Mouse (Mus musculus) left cerebral cortex, adult 2 months (tissue): ENCODE results near the gene Rspo4. TPM values are rescaled to one million over a fixed set of nuclear protein-coding genes. Genes with fewer than 3 reads are reported as not detected.
A peak's percentile ranks its signal among the peaks of the same experiment; 100 is the strongest.

Experiments
- DNase-seq, 2 experiments: peaks; one replicate each; pipeline ENCODE4 v3.0.0; 2021 to 2022; ENCODE audit warnings: low spot score in 2 of 2, mixed read lengths in 1 of 2; ENCODE audit errors: extremely low spot score in 1 of 2
- H3K27ac ChIP-seq: fragments of 200-600 bp; 2 replicates; pipeline ENCODE4 v1.8.1; 2022
- H3K4me3 ChIP-seq: fragments of 200-600 bp; 2 replicates; pipeline ENCODE4 v1.8.1; 2022
- CTCF ChIP-seq: fragments of 200-600 bp; IDR thresholded peaks from 2 replicates; pipeline ENCODE4 v1.8.1; 2022; ENCODE audit warnings: antibody characterized with exemption, mild to moderate bottlenecking, moderate library complexity
- intact Hi-C: fragments of 180-260 bp; cut with DNase I; formaldehyde crosslinking; loops from one replicate; pipeline ENCODE4 v1.15.1; 2025
- long read RNA-seq, 2 experiments: library from polyadenylated mRNA; stranded (forward); transcript quantifications; one replicate each; pipeline ENCODE4 v2.0.0; 2021; ENCODE audit warnings: borderline mapping rate in 2 of 2
- total RNA-seq, 2 experiments: library from RNA; stranded (reverse); gene quantifications; 2 replicates each; pipeline ENCODE4 v1.2.3; 2021

Gene Rspo4
- total RNA-seq, result not detected
- long read RNA-seq, experiment 1, result 0 reads
- long read RNA-seq, experiment 2, result 0 reads

DNA sequence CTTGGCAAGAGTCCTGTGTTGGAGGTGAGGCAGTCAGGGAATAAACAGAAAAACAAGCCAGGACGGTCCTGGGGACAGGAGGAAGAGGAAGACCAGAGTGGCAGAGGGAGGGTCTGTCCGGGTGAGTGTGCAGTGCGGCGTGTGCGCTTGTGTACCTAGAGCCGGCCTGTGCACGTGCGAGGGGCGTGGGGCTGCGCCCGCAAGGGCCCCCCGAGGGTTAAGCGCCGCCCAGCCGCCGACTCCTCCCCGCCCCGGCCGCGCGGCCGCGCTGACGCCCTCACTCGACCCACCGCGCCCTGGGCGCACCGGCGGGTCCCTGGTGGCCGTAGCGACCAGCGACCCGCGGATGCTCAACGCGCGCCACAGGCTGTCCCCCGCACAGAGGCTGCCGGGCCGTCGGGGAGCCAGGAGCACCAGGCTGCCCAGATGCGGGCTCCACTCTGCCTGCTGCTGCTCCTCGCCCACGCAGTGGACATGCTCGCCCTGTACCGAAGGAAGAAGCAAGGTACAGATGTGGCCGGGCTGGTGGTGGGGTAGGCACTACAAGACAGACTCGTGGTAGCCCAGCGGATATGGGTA, at the start of gene Rspo4:
Gene Rspo4 (plus strand): TSS at position 280 of the 579 bp plus-strand sequence.
- Histone ChIP-seq H3K27ac (no peak within 1 kb of the TSS), H3K4me3 (no peak within 1 kb of the TSS)
- no peak for DNase-seq
- TF ChIP-seq CTCF, result no peak
- intact Hi-C loops, result no loop called here

DNA sequence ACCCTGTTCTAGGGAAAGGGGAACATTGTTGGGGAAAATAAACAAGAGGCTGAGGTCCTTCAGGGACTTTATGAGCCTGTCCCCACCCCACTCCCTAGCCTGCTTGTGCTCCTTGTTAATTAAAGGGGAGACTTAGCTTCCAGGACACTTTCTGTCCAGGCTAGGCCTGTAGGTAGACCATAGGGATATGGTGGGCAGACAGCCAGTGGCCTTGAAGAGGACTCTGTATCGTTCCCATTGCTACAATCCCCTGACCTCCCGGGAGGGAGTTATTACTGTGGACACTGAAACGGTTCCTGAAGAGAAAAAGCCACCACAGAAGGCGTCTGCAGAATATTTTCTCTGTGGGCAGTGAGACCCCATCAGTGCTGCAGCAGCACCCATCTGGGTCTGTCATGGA, 27.1 kb upstream of the Rspo4 start:
- no peak overlapping the region for H3K4me3 ChIP-seq
- no peak overlapping the region for H3K27ac ChIP-seq
- TF ChIP-seq CTCF, result no peak
- no peak for DNase-seq
- intact Hi-C loops, result no loop called here

DNA sequence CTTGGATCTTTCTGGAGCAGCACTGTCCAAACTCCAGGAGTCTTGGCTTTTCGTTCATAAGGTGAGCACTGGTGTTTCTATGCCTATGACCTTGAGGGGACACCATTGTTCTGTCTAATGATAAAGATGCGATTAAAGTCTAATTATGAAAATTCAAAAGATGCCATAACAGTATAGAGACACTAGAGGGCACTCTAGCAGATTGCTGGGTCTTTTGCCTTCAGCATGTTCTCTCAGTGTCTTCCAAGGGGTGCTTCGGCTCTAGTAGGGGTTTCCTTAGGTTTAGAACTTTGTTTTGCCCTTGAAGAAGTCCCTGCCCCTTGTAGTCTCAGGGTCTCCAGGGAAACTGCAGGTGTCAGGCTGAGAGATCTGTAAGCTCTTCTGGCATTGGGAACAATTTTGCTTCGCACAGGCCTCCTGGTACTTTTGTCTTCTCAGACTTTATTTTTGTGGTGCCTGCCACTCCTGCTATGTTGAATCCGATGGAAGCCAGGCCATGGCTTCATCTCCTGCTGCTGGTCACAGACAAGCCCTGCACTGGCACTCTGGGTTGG, 19.6 kb downstream of the Rspo4 start:
- DNase-seq, result no peak
- intact Hi-C loops, result loop anchor here (10.0 kb wide), 2 partner anchors 288 to 368 kb away; partner anchors contain the start of genes Nsfl1c and Sdcbp2
- peak; percentile 69 for TF ChIP-seq CTCF
- Histone ChIP-seq H3K4me3 (no peak overlapping the region), H3K27ac (no peak overlapping the region)

DNA sequence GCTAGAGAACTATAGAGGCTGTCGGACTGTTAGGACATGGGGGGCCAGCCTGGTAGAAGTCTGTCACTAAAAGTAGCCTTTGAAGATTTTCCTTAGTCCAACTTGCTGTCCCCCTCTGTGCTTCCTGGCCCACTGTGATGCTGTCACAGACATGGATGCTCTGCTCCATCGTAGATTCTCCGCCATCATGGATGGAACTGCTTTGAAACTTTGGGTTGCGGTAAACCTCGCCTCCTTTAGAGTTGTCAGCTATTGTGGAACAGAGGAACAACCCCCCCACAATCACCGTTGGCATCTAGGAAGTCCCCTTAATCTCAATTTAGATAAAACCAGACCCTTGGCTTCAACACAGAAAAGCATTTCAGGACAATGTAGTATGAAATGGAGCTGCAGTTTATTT, 22.2 kb downstream of the Rspo4 start:
- no peak overlapping the region for H3K27ac ChIP-seq
- TF ChIP-seq CTCF, result no peak
- no peak overlapping the region for H3K4me3 ChIP-seq
- intact Hi-C loops, result loop anchor here (10.0 kb wide), 2 partner anchors 290 to 370 kb away; partner anchors contain the start of genes Nsfl1c and Sdcbp2
- no peak for DNase-seq

DNA sequence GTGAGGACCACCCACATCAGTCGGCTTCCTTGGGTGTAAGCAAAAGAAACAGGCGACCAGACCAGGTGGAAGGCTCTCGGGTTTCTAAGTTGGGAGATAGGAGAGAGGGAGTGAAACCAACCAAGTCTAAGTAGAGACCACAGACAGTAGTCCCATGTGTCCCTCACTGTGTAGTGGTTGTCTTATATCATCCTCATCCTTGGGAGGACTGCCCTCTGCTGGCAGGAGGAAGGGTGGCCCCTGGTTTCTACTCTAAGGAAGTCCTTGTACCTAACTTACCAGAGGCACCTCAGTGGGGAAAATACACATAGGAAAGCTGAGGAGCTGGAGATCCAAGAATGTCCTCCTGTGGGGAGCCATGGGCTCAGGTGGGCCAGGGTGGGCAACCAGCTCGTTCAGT, 23.8 kb downstream of the Rspo4 start:
- intact Hi-C loops, result loop anchor here (1.0 to 10.0 kb wide), 3 partner anchors 118 to 372 kb away; partner anchors contain the start of genes Nsfl1c and Sdcbp2
- peak; percentile 64 to 75 for DNase-seq
- Histone ChIP-seq H3K27ac (no peak overlapping the region), H3K4me3 (no peak overlapping the region)
- TF ChIP-seq CTCF, result peak; percentile 73

DNA sequence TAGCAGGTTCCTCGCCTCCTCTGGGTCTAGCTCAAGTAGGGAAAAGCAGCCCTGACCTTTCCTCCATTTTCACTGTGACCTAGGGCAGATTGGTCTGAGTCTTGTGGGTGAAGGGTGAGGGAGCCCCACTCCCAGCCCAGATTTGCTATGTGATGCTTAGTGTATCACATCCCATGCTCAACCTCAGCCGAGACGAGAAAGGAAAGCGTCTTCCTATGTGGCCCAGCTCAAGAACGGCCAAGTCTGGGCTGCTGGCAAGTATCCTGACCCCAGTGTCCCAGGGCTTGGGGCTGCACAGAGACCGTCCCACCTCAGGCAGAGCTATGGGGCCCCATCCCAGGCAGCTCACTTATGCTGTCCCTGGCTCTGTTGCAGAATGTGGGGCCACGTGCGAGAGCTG, 25.5 kb downstream of the Rspo4 start:
- H3K27ac ChIP-seq, result no peak overlapping the region
- intact Hi-C loops, result loop anchor here (10.0 kb wide), 2 partner anchors 293 to 373 kb away; partner anchors contain the start of genes Nsfl1c and Sdcbp2
- no peak for DNase-seq
- TF ChIP-seq CTCF, result no peak
- no peak overlapping the region for H3K4me3 ChIP-seq

DNA sequence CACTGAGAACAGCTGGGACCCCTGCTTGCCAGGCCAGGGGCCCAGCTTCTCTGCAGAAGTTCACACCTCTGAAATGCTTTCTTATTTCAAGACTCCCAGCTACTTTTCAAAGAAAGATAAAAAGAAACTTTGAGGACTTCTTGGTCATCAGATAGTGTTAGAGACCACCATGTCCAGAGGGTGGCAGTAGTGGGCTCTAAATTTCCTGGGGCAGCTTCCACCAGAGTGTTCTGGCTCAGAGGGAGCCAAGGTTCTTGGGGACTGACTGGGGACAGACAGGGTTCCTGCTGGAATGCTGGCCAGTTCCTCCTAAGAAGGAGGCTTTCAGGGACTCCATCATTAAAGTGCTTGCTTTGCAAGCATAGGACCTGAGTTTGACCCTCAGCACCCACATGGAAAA, 31.8 kb downstream of the Rspo4 start:
- DNase-seq, result peak in 1 of 2 experiments; percentile 44
- H3K27ac ChIP-seq, result no peak overlapping the region
- peak; percentile 58 for TF ChIP-seq CTCF
- no peak overlapping the region for H3K4me3 ChIP-seq
- intact Hi-C loops, result no loop called here

DNA sequence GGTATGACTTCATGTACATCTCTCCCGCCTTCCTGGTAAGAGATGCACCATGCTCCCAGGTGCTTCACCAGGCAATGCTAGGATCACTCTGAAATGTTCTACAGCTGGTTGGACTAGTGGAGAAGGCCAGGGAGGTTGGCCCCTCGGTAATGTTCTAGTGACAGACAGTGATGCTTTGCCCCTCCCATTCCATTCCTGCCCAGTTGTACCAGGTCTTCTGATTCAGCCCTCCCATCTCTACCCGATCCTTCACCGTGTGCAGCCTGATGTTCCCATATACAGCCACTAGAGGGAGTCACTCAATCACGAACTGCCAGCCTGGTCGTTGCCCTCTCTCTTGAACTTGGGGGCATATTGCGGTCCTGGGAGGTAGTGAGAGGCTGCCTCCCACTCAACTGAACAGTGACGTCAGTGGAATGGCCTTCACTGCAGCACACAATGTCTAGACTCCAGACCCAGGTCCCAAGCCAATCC, 33.3 kb downstream of the Rspo4 start:
- intact Hi-C loops, result loop anchor here (1.0 to 5.0 kb wide), 3 partner anchors 51 to 118 kb away; no protein-coding TSS in a partner anchor
- H3K4me3 ChIP-seq, result no peak overlapping the region
- no peak overlapping the region for H3K27ac ChIP-seq
- peak; percentile 93 for TF ChIP-seq CTCF
- DNase-seq, result peak; percentile 49 to 64

DNA sequence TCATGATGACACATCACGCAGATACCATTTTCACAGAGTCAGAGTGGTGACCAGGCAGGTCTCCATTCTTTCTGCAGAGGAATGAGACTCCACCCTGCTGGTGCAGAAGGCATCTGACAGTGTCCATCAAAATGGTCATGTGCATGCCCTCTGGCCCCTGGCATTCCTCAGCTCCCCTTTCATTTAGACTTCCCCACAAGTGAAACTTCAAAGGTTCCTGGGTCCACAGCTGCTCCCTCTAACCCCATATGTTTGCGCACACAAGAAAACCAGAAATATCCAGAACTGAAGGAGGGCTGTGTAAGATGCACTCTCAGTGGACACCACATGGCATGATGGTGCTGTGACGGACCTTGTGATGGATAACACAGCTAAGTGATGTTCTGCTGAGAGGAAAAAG, 35.9 kb downstream of the Rspo4 start:
- intact Hi-C loops, result loop anchor here (5.0 kb wide), 2 partner anchors 49 to 64 kb away; no protein-coding TSS in a partner anchor
- DNase-seq, result no peak
- no peak overlapping the region for H3K4me3 ChIP-seq
- H3K27ac ChIP-seq, result no peak overlapping the region
- no peak for TF ChIP-seq CTCF

DNA sequence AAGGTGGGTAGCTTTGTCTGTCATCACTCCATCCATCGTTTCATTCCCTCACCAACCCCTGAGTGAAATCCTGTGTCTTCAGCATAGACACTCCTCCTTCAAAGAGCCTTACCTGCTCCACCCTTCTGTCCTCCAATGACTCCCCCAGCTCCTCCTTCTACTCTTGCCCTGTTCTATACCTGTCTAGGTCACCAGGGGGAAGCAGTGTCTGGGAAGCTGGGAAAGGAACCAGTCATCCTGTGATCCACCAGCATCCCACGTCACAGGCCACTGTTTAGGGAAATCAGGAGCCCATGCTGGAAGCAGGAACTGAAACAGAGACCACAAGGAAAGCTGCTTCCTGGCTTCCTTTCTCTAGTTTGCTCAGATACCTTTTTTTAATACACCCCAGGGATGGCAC, 37.0 kb downstream of the Rspo4 start:
- intact Hi-C loops, result loop anchor here (5.0 kb wide), 2 partner anchors 48 to 63 kb away; no protein-coding TSS in a partner anchor
- no peak for TF ChIP-seq CTCF
- H3K4me3 ChIP-seq, result no peak overlapping the region

DNA sequence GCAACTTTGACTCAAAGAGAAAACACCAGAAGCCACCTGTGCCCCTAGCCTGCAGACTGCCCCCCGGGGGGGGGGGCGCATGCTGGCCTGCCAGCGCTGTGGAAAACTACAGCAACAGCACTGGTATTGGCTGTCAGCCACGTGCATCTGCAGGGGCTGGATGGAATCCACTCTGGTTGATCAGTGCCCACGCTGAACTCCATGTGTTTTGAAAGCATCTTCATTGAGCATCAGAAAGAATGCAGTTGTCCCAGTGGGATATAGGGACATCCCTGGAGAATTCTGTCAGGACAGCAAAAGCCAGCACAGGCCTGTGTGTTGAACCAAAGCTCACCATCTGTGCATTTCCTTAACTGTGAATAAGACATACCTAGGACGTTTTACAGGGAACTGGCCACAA, 48.3 kb downstream of the Rspo4 start:
- TF ChIP-seq CTCF, result no peak
- DNase-seq, result peak in 1 of 2 experiments; percentile 39
- intact Hi-C loops, result loop anchor here (5.0 kb wide), 1 partner anchor 36 kb away; no protein-coding TSS in a partner anchor
- Histone ChIP-seq H3K27ac (no peak overlapping the region), H3K4me3 (no peak overlapping the region)

More for the DNA sequence above, 37.0 kb downstream of the Rspo4 start:
- no peak overlapping the region for H3K27ac ChIP-seq
- no peak for DNase-seq

DNA sequence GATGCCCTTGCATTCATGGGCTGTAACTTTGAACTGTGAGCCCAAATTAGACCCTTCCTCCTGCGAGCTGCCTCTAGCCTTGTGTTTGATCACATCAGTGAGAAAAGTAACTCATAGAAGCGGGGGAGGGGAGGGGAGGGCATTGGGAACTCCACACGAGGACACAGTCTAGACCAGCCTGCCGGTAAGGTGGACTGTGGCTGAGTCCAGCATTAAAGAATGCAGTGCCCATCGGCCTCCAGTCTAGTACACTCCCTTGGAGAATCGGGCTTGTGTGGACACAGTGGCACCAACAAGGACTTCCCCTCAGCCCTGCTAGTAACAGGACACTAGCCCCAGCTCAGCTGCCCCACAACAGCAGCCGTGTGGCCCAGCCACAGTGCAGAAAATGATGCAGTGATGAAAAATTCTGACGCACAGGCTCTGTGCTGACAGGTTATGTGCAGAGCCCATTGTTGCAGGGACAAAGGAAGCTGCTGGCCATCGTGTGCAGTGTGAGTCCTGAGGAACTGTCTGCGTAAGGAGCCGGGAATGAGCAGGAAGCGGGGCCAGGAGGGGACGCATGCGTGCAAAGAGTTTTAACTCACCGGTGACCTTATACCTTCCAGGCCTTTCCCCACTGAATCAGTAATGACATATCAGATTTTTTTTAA, 50.5 kb downstream of the Rspo4 start:
- TF ChIP-seq CTCF, result no peak

More for the DNA sequence above, 50.5 kb downstream of the Rspo4 start:
- intact Hi-C loops, result loop anchor here (5.0 kb wide), 1 partner anchor 34 kb away; no protein-coding TSS in a partner anchor
- Histone ChIP-seq H3K4me3 (no peak overlapping the region), H3K27ac (no peak overlapping the region)
- DNase-seq, result no peak
